Mouse (Mus musculus): ENCODE data around the gene Tuba1c.
"Not testable (repeated sequence)": the region's sequence is repeated elsewhere in the genome, so short reads cannot be mapped to it uniquely, and the experiment has no call there.

Gene Tuba1c

DNA sequence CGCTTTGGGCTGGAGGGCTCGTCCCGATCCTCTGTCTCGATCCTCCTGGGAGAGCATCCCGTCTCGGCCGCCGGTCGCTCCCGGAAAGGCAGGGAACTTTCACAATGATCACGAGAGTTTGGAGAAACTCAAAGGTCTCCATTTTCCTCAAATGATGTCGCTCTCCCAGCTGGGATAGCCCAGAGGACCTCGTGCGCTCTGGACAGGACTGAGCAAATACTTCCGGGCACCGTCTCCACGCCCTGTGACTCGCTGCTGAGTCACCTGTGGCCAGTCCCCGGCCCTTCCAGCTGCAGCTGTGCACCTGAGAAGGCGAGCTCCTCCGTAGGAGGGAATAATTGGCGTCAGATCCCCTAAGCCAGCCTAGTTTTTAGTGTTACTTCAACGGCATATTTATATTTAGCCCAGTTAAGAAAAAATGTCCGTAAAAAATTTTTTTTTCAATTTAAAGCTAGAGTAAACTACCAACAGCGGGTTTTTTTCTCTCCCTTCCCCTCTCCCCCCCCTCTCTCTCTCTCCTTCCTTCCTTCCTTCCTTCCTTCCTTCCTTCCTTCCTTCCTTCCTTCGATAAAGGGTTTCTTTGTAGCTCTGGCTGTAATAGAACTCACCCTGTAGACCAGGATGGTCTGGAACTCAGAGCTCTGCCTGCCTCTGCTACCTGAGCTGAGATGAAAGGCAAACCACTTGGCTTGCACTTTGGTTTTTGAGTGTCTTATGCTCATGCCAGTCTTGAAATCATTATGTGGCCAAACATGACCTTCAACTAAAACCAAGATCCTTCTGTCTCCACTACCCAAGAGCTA lies 1.1 kb downstream of the Tuba1c start:
- peak; percentile 57 for DNase-seq (ENCODE audit: low spot score)

DNA sequence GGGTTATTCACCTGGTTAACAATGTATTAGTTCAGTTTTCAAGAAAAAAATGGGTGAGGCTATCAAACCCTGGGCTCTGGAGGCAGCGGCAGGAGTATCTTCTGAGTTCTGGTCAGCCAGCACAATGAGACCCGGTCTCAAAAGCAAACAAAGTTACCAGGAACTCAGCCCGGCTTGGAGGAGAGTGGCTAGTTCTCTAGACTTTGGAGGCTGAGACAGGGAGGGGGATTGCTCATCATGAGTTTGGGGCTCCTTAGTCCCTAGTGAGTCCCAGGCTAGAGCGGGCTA lies 1.6 kb downstream of the Tuba1c start:
- DNase-seq (ENCODE audit: low spot score): no peak

DNA sequence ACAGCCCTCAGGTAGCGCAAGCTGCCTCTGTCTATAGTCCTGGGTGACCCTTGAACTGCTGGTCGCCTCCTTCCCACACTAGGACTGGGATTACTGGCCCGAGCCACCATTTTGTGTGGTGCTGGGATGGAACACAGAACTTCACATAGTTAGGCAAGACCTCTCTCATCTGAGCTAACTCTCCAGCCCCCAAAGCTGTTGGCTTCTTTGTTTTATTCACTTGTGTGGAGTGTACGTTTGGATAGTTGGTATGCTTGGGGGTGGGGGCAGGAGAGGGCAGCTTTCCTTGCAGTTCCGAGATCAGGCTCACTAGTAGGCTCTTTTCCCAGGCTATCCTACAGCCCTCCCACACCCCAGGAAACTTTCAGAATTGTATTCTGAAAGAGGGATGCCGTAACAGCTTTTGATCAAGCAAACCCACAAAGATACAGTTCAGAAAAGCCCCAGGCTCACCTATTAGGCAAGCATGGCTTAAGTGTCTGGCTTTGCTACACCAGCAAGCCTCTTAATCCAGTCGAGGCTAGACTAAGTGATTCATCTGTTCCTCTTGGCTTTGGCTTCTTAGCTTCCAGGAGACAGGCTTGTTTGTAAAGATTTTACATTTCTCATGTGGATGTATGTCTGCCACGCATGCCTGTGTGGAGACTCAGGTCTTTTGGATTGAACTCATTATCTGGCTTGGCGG lies 2.5 kb downstream of the Tuba1c start:
- no peak for DNase-seq (ENCODE audit: low spot score)

DNA sequence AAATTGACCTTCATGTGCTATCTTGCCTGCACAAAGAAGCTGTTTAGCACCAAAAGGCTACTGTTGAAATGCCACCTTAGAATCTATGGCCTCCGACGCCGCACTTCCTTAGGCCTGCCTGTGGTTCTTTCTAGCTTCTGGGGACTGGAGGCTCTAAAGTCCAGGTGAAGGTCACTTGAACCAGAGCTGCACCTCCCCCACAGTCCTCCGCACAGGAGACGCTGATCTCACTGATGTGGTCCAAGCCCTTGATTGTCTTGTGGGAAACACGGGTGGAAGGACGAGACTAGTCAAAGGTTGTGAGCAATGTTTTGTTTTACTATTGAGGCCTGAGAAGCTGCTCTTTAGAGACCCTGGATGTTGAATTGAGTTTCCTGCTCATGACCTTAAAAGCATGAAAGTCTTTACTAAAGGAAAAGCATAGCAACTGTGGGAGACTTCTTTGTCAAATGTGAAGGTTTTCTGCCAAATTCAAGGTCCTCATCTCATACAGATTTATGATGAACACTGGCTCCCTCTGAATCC lies 3.1 kb downstream of the Tuba1c start:
- no peak for DNase-seq (ENCODE audit: low spot score)

DNA sequence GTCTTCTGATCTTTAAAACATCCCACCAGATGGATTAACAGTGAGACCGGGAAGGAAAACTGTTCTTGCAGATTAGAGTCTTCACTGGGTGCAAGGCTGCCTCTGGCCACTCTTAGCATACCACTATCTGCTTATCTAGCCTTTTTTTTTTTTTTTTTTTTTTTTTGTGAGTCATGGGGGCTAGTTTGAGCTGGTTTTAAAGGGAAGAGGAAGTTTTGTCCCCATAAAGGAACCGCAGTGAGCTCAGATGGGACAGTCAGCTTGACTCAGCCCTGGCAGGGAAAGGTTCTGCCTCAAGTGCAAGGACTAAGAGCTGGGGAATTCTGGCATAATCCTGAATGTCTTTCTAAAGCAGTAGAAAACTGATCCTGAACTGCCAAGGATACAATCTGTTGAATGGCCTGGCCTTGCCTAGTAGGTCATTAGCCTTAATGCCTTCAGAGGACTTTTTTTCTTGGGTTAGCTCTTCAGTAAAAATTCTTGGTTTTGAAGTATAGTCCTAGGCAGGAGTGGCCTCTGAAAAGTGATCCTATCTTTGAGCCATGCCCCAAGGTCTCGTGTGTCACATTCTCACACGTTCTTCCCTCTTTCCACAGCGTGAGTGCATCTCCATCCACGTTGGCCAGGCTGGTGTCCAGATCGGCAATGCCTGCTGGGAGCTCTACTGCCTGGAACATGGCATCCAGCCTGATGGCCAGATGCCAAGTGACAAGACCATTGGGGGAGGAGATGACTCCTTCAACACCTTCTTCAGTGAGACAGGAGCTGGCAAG lies 4.0 kb downstream of the Tuba1c start:
- no peak for DNase-seq (ENCODE audit: low spot score)

DNA sequence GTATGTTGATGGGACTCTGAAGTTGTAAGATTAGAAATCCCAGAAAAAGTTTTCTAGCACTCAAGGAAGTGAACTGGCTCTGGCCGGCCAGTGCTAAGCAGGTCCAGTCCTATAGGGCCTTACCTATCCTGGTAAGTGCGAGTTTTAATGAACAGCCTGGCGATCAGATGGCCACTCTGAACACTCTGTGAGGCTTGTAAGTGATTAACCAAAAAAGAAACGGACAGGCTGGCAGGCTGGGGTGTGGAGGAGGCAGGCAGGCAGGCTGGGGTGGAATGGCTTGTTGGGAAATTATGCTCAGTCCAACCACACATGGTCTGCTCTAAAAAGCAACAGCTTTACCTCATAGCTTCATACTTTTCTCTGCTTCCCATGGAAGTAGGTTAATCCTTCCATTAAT lies 5.7 kb downstream of the Tuba1c start:
- DNase-seq (ENCODE audit: low spot score): no peak

DNA sequence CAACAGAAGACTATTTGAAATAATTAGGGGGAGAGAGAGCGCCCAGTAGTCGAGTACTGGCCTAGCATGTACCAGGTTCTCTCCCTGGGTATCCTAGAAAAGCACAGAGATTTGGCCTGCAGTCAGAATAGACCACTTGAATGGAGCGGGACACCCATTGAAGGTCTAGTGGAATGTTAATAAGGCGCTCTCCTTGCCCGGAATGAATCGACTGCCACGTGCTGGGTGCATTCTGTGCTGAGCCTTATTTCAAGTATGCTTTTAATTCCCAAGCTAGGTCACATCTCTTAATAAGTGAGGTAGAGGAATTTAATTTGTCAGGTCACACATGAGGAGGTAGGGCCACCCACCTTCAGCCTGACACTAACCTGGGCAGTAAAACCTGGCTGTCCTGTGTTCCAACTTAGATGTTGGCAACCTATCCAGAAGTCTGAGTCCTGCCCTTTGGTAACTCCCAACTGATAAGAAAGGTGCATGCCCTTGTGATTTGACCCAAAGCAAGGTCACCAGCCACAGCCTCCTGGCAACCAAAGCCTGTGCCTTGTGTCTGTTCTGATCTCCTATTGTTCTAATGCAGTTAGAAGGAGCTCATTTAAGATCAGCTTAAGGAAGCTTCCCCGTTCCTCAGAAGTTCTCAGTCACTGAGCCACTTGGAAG lies 6.7 kb downstream of the Tuba1c start:
- DNase-seq (ENCODE audit: low spot score): no peak

DNA sequence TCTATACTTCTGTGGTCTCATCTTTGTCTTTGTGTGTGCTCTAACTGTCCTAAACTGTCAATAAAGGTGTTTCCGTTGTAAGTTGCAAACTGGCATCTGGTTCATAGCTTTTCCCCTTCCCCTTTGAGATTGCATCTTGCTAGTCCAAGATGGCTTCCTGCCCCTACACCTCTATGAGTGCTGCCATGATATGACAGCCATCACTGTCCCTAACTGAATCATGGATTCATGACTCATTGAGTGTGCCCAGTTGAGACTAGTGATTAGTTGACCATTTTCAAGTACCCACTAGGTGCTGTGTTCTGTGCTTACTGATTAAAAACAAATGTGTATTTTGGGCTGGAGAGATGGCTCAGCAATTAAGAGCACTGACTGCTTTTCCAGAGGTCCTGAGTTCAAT lies 8.3 kb downstream of the Tuba1c start:
- DNase-seq (ENCODE audit: low spot score): no peak

DNA sequence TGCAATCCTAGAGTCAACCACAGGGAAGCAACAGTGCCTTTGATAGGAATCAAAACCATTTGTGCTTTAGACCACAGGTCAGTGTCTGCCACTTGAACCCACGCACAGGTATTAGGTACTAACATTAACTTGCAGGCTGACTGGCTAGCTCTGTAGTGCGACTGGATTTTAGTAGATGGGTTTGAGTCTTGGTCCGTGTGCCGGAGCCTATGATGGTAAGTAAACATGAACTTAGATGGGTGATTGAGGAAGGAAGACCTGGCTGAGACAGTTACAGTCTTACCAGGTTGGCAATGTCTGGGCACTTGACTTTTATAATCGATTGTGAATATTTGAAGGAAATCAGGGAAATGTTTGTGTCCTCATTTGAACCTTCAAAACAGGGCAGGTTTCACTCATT lies 9.1 kb downstream of the Tuba1c start:
- no peak for DNase-seq (ENCODE audit: low spot score)

DNA sequence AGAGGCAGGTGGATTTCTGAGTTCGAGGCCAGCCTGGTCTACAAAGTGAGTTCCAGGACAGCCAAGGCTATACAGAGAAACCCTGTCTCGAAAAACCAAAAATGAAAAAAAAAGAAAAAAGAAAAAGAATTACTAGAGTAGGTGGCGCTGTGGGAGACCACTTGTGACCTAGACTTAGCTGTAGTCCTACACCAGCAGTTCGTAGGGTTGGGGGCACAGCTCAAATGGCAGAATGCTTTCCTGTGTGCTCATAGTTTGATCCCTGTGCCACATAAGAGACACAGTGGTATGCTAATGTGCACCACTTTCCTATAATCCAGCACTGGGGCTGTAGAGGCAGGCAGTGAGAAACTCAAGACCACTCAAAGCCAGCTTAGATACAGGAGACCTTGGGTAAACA lies 9.6 kb downstream of the Tuba1c start:
- no peak for DNase-seq (ENCODE audit: low spot score)

DNA sequence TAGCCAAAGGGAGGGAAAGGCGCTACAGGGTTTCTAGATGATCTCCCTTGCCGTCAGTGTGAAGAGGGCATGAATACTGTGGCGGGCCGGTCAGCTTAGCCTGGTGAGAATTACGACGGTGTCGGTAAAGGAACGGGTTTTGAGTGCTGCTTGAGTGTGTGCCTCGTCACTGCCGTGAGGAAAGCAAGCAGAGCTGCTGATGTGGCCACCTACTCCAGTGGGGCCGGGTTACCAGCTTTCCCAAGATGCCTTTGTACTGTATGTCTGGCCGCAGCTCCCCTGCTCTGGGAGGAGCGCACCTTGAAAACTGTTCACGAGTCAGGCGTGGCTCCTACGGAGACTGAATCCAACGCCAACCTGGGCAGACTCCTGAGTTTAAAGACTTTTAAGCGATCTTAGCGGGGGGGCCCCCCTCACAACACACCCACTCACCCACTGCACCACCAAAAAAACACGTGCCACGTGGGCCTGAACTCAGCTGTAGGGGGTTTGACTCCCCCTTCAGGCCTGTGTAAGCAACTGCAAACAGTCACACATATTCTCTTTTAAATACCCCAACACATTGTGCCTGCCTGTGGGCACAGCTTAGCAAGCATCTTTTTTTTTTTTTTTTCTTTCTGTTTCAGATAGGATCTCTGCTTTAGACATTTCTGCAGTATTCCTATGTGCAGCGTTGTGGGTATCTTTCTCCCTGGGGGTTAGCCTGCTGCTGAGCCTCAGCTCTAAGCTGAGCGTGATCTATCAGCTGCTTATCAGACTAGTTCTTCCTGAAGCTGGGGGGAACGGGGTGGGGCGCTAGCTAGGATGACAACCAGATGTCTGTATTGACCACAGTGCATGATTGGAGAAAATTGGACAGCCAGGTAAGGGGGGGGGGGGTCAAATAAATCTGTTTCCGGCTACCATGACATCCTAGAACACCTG lies 10.6 kb downstream of the Tuba1c start:
- DNase-seq (ENCODE audit: low spot score): no peak

DNA sequence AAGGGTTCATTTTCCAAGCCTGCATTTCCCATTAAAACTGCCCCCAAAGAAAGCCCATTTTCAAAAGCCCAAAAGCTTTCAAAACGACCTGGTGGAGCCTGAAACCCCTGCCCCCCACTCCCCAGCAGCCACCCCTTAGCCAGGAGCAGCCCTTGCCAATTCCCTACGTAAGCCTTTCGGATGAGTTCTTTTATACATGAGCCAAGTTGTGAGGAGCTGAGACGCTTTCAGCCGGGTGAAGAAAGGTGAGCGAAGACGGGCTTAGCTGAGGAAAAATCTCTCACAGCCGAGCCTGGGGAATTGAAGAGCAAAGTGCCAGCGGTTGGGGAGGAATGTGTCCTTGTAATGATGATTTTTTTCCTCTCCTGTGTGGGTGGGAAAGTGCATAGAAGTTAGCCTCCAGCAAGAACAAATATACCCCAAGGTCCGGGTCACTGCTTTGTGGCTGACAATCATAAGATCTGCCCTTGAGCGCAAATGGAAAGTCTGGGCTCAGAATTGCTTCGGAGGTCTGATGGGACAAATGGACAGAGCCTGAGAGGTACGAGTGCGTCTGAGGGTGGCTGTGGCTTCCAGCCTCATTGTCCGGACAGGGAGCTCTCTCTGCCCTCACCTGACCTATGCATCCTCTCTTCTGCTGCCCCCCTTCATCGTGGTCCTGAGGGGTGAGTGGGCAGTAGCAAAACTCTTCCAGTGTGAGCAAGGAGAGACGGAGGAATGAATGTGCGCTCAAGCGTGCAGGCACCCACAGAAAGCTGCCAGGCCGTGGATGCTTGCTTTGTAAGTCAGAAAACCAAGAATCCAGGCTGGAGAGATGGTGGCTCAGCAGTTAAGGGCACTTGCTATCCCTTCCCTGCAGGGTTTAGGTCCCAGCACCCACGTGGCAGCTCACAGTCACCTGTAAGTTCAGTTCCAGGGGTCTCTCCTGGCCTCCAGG lies 11.5 kb downstream of the Tuba1c start:
- DNase-seq (ENCODE audit: low spot score): no peak

DNA sequence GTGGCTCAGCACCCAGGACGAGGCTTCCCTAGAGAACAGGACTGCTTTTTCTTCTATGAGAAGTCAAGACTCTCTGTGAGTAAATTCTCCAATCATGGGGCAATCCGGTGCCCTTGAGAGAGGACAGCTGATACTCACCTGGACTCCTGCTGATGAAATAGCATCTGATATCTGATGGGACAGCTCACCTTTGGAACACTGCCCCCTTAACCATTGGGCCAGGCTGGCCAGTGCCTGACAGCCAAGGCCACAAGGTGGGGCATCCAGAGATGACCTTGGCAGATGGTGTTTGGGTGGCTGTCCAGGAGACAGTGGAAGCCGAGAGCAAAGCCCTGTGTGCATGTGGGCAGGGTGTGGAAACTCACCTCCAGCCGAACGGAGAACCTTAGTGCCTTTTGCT lies 12.6 kb downstream of the Tuba1c start:
- DNase-seq (ENCODE audit: low spot score): no peak

DNA sequence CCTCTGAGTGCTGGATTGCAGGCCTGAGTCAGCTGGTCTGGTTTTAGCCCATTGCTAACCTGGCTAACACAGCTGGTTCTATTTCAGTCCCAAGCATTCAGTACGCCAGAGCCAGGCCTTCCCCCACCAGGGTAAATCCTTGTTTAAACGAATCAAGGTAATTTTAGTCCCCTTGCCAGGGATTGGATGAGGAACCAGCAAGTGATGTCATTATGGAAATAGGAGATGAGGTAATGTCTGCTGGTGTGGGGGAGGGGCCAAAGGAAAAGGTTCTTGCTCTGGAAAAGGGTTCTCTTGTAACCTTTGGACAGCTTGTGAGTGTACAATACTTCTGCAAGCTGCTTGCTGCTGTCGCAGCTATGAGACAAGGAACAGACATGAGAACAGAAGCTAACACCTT lies 15.2 kb downstream of the Tuba1c start:
- no peak for DNase-seq (ENCODE audit: low spot score)

DNA sequence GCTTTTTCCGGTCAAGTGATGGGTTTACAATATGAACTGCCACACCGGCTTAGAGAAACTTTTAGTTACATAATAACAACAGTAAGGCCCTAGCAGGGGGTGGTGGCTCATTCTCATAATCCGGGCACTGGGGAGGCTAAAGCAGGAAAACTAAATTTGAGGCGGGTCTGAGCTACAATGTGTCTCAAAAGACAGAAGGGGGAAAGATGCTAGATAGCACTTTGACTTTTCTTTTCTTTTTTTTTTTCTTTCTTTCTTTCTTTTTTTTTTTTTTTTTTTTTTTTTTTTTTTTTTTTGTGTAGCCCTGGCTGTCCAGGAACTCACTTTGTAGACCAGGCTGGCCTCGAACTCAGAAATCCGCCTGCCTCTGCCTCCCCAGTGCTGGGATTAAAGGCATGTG lies 16.0 kb downstream of the Tuba1c start:
- not testable (repeated sequence) for DNase-seq (ENCODE audit: low spot score)

DNA sequence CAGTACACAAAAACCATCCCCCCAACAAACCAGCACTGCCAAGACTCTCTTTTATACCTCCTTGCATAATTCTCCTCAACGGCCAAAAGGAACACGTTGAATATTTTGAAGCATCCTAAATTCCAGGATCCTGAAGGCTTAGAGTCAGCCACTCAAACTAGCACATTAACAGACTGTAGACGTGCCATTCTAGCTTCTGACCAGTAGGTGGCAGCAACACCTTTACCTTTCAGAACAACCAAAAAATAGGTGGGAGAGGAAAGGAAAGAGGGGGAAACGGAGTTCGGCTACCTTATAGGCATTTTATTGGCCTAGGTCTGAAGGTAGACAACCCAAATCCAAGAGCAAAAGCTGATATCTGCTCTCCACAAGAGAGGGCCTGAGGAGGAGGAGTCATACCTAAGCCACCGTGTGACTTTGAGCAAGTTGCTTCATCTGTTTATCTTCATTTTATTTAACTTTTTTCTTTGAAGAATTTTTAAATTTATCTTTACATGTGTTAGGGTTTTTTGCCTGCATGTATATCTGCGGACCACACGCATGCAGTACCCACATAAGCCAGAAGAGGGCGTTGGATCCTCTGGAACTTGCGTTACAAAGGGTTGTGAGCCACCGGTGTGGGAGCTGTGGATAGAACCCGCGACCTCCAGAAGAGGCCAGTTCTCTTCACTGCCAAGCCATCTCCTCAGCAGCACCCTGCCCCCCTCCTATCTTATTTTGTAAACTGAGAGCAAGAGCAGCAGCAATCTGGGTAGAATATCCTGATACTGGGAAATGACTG lies 20.0 kb downstream of the Tuba1c start:
- DNase-seq (ENCODE audit: low spot score): peak; percentile 67

DNA sequence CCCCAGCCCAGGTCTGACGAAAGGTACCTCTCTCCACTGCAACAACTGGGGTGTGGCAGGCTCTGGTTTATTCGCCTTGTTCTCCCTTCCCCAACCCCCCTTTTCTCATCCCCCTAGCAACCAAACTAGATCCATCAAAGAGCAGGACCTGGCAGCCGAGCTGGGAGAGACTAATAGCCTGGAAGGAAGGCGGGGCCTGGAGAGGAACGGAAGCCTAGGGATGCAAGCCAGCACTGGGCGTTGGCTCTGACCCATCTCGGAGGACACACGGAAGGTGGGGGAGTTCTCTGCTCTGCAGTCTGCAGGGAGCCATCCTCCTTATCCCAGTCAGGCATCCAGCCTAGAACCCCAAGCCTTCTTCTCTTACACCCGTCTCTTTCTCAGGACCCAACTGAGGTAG lies 23.7 kb downstream of the Tuba1c start:
- no peak for DNase-seq (ENCODE audit: low spot score)

DNA sequence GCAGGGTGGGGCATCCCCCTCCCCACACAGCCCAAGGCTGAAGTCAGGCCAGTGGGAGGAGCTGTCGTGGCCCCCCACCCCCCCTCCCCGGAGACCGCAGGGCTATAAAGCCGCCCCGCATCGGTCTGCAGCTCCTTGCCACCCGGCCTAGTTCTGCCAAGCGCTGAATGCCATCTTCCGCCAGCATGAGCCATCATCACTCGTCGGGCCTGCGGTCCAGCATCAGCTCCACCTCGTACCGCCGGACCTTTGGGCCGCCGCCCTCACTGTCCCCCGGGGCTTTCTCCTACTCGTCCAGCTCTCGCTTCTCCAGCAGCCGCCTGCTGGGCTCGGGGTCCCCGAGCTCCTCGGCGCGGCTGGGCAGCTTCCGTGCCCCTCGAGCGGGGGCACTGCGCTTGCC lies 25.3 kb downstream of the Tuba1c start, which contains the start of gene Prph:
TSS of gene Prph (plus strand) at position 135 of the 400 bp plus-strand sequence.
- DNase-seq (ENCODE audit: low spot score): no peak

DNA sequence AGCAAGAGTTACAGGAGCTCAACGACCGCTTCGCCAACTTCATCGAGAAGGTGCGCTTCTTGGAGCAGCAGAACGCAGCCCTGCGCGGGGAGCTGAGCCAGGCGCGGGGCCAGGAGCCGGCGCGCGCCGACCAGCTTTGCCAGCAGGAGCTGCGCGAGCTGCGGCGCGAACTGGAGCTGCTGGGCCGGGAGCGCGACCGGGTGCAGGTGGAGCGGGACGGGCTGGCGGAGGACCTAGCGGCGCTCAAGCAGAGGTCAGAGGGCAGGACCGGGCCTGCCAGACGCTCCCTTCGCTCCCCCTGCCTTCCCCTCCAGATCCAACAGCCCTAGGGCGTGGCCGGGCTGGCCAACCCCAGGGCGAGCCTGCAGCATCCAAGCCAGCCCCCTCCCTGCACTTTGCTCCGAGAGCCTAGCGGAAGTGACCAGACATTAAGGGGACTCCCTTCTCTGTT lies 25.8 kb downstream of the Tuba1c start:
- DNase-seq (ENCODE audit: low spot score): no peak
